Mouse (Mus musculus) liver, postnatal 0 days (tissue): ENCODE results near the gene Cflar. TPM values are rescaled to one million over a fixed set of nuclear protein-coding genes. Genes with fewer than 3 reads are reported as not detected.

Source experiments
- ATAC-seq: fragments of 200-750 bp; cut with Nextera tagmentation; 2 replicates; pipeline ENCODE4 v1.8.0; 2017; ENCODE audit warnings: mild to moderate bottlenecking, moderate library complexity
- DNase-seq: peaks from one replicate; pipeline ENCODE4 v3.0.0-alpha.2; 2016
- H3K27ac ChIP-seq: fragments of 300-500 bp; sonication (generic); 2 replicates; pipeline ENCODE4 v1.5.1; 2014; ENCODE audit warnings: antibody characterized with exemption, moderate library complexity, mild to moderate bottlenecking, low read depth
- H3K27me3 ChIP-seq: fragments of 300-500 bp; sonication (generic); 2 replicates; pipeline ENCODE4 v1.6.1; 2014; ENCODE audit warnings: low read length, control low read depth, mixed read lengths; ENCODE audit not compliant: insufficient read depth
- H3K36me3 ChIP-seq: fragments of 300-500 bp; sonication (generic); replicated peaks from 2 replicates; pipeline ENCODE4 v1.6.1; 2014; ENCODE audit warnings: mild to moderate bottlenecking, control low read depth, low read length, moderate library complexity, mixed read lengths; ENCODE audit not compliant: insufficient read depth
- H3K4me1 ChIP-seq: fragments of 300-500 bp; sonication (generic); 2 replicates; pipeline ENCODE4 v1.6.1; 2014; ENCODE audit warnings: antibody characterized with exemption, mild to moderate bottlenecking, control low read depth; ENCODE audit not compliant: insufficient read depth
- H3K4me2 ChIP-seq: fragments of 300-500 bp; sonication (generic); 2 replicates; pipeline ENCODE4 v1.6.1; 2014; ENCODE audit warnings: low read depth, mild to moderate bottlenecking, low read length, moderate library complexity, mixed read lengths
- H3K4me3 ChIP-seq: fragments of 300-500 bp; sonication (generic); 2 replicates; pipeline ENCODE4 v1.5.1; 2014; ENCODE audit warnings: low read depth, low read length
- H3K9ac ChIP-seq: fragments of 300-500 bp; sonication (generic); replicated peaks from 2 replicates; pipeline ENCODE4 v1.6.1; 2014; ENCODE audit warnings: mild to moderate bottlenecking, moderate library complexity
- H3K9me3 ChIP-seq: fragments of 300-500 bp; sonication (generic); 2 replicates; pipeline ENCODE4 v1.6.1; 2016; ENCODE audit warnings: mild to moderate bottlenecking, control low read depth, low read length, mixed read lengths
- CTCF ChIP-seq: sonication (generic); IDR thresholded peaks from 2 replicates; pipeline ENCODE4 v1.5.1; 2016; ENCODE audit warnings: antibody characterized with exemption, low read depth
- EP300 ChIP-seq: IDR thresholded peaks from 2 replicates; pipeline ENCODE4 v1.6.1; 2016; ENCODE audit warnings: antibody characterized with exemption, low read depth, mild to moderate bottlenecking
- WGBS: fragments of 180-500 bp; shearing (Covaris S2); extraction: QIAGEN DNeasy Blood & Tissue Kit; methylation state at CpG from one replicate; pipeline ENCODE4 v1.1.7; 2014; ENCODE audit not compliant: insufficient replicate concordance; 5-methylcytosine and 5-hydroxymethylcytosine counted together
- polyA plus RNA-seq: library from polyadenylated mRNA; unstranded; fragments of >200 nt; fragmentation: Nextera tagmentation; extraction: Ambion mirVana; gene quantifications from 2 replicates; pipeline ENCODE4 v1.2.1, GENCODE M21; 2015

The Cflar gene
- polyA plus RNA-seq, 1 experiment from 2014 or later = 30.2 TPM

GRCm38 (mm10) chr1:58803531-58803930 is 92.2 kb downstream of the Cflar start:
- peak overlapping the region; percentile 80; the same call in 1 of the 2 replicates for H3K27ac ChIP-seq
- H3K9me3 ChIP-seq = peaks cover 2% of the 10 kb centered on the region; the same call in 1 of the 2 replicates
- H3K27me3 ChIP-seq = no peaks in the 10 kb centered on the region
- peak overlapping the region; percentile 28; the same call in 1 of the 2 replicates for H3K9ac ChIP-seq
- H3K4me2 ChIP-seq = peak overlapping the region; percentile 52
- ATAC-seq (no peak), DNase-seq (no peak)
- H3K4me3 ChIP-seq = peak overlapping the region; percentile 33; the same call in 1 of the 2 replicates
- H3K4me1 ChIP-seq = no peaks in the 10 kb centered on the region; the same call in 1 of the 2 replicates
- TF ChIP-seq EP300 (no peak), CTCF (no peak)
- 78% methylated on average over 6 of the region's 6 CpGs for WGBS
- peaks cover 12% of the 10 kb centered on the region for H3K36me3 ChIP-seq

- Histone ChIP-seq H3K27me3 (no peaks in the 10 kb centered on the region), H3K36me3 (peaks cover 9% of the 10 kb centered on the region), H3K4me3 (no peak overlapping the region), H3K9me3 (peaks cover 3% of the 10 kb centered on the region; the same call in 1 of the 2 replicates), H3K4me2 (no peak overlapping the region), H3K27ac (no peak overlapping the region), H3K9ac (no peak overlapping the region), H3K4me1 (no peaks in the 10 kb centered on the region; the same call in 1 of the 2 replicates)
- WGBS = 67% methylated on average over 3 of the region's 3 CpGs
- ATAC-seq (no peak), DNase-seq (no peak)
- TF ChIP-seq EP300 (no peak), CTCF (no peak)
Measured at GRCm38 (mm10) chr1:58806651-58807050, 95.3 kb downstream of the Cflar start.

Other genes starting within 250 kb of the Cflar start
- gene Orc2, start 206.4 kb upstream of the Cflar start, polyA plus RNA-seq = 11.1 and 12.9 TPM in 2 replicates
- gene Fam126b, start 125.2 kb upstream of the Cflar start, polyA plus RNA-seq = 3.0 and 4.1 TPM in 2 replicates
- 129 and 133 TPM in 2 replicates for gene Ndufb3, start 125.1 kb upstream of the Cflar start, polyA plus RNA-seq
- not detected in 2 replicates for gene Als2cr12, start 15.5 kb upstream of the Cflar start, polyA plus RNA-seq
- 21.6 and 21.8 TPM in 2 replicates for gene Casp8, start 83.9 kb downstream of the Cflar start, polyA plus RNA-seq